Mouse (Mus musculus): Measurements from ENCODE around the gene Tmprss7. TPM values are rescaled to one million over a fixed set of nuclear protein-coding genes. Genes with fewer than 3 reads are reported as not detected.

The Tmprss7 gene
- 0.10 and 0.25 TPM in 2 replicates for polyA plus RNA-seq (2015; fragmentation: Nextera tagmentation; extraction: Ambion mirVana)

GRCm38 (mm10) chr16:45693558-45693957 is at the start of gene Tmprss7:
TSS of gene Tmprss7 (minus strand) at chr16:45693658.

GRCm38 (mm10) chr16:45742615-45743476 is 49.4 kb upstream of the Tmprss7 start, which contains the start of gene Abhd10:
TSS of gene Abhd10 (minus strand) at chr16:45742955.

GRCm38 (mm10) chr16:45724061-45724741 is 30.7 kb upstream of the Tmprss7 start, which contains the start of gene Tagln3:
TSS of gene Tagln3 (minus strand) at chr16:45724608.

GRCm38 (mm10) chr16:45653934-45654332 is 39.5 kb downstream of the Tmprss7 start, which contains the start of gene BC016579:
TSS of gene BC016579 (minus strand) at chr16:45654068.

GRCm38 (mm10) chr16:45610267-45610666 is 83.2 kb downstream of the Tmprss7 start, which contains the start of gene Gcsam:
TSS of gene Gcsam (plus strand) at chr16:45610380.

Other genes starting within 250 kb of the Tmprss7 start
- 0.10 TPM in 1 of 2 replicates, not detected in the other for gene Gm609, start 200.7 kb downstream of the Tmprss7 start, polyA plus RNA-seq (2015; fragmentation: Nextera tagmentation; extraction: Ambion mirVana)
- gene Gm17783, start 161.6 kb downstream of the Tmprss7 start, polyA plus RNA-seq (2015; fragmentation: Nextera tagmentation; extraction: Ambion mirVana) = 0.21 and 0.24 TPM in 2 replicates
- not detected in 2 replicates for gene Slc9c1, start 158.3 kb downstream of the Tmprss7 start, polyA plus RNA-seq (2015; fragmentation: Nextera tagmentation; extraction: Ambion mirVana)
- 0.41 and 0.69 TPM in 2 replicates for gene Gcsam, start 83.3 kb downstream of the Tmprss7 start, polyA plus RNA-seq (2015; fragmentation: Nextera tagmentation; extraction: Ambion mirVana)
- 0.08 and 0.16 TPM in 2 replicates for gene BC016579, start 39.6 kb downstream of the Tmprss7 start, polyA plus RNA-seq (2015; fragmentation: Nextera tagmentation; extraction: Ambion mirVana)
- gene Tagln3, start 30.9 kb upstream of the Tmprss7 start, polyA plus RNA-seq (2015; fragmentation: Nextera tagmentation; extraction: Ambion mirVana) = 42.8 and 105 TPM in 2 replicates
- gene Abhd10, start 49.3 kb upstream of the Tmprss7 start, polyA plus RNA-seq (2015; fragmentation: Nextera tagmentation; extraction: Ambion mirVana) = 35.5 and 49.3 TPM in 2 replicates

All from adrenal gland, postnatal 0 days (tissue).